Mouse (Mus musculus) lung, adult 2 months (tissue): Measurements from ENCODE around the gene Fat1.

Source experiments
- CTCF ChIP-seq: fragments of 200-500 bp; IDR thresholded peaks from 2 replicates; pipeline ENCODE4 v1.5.1; 2011; ENCODE audit warnings: mild to moderate bottlenecking, low read length, control low read depth; ENCODE audit not compliant: insufficient read depth
- POLR2A ChIP-seq: fragments of 200-500 bp; IDR thresholded peaks from 2 replicates; pipeline ENCODE4 v1.6.1; 2011; ENCODE audit warnings: low read depth, mild to moderate bottlenecking, control low read depth, low read length, borderline replicate concordance; ENCODE audit errors: extremely low read depth

GRCm38 (mm10) chr8:44967521-44968039 lies 32.3 kb downstream of the Fat1 start:
- TF ChIP-seq CTCF: no peak
- TF ChIP-seq POLR2A: no peak
